Mouse (Mus musculus) midbrain, embryonic 12.5 days (tissue): ENCODE measurements at regions not wholly inside any gene's neighbourhood (a gene's known extent, or its start where the extent isn't known, plus 50 kb on each side); places are given as distances from the start of the nearest gene placed in this dataset.

Experiments
- ATAC-seq: fragments of 200-750 bp; cut with Nextera tagmentation; 2 replicates; pipeline ENCODE4 v1.8.0; 2017; ENCODE audit warnings: low read depth, moderate TSS enrichment, moderate library complexity; ENCODE audit not compliant: low FRiP score
- H3K27ac ChIP-seq: fragments of 300-500 bp; sonication (generic); replicated peaks from 2 replicates; pipeline ENCODE4 v1.5.1; 2016; ENCODE audit warnings: mild to moderate bottlenecking
- H3K27me3 ChIP-seq: fragments of 300-500 bp; sonication (generic); 2 replicates; pipeline ENCODE4 v1.6.1; 2016; ENCODE audit warnings: mild to moderate bottlenecking
- H3K36me3 ChIP-seq: fragments of 300-500 bp; sonication (generic); 2 replicates; pipeline ENCODE4 v1.6.1; 2016
- H3K4me1 ChIP-seq: fragments of 300-500 bp; sonication (generic); 2 replicates; pipeline ENCODE4 v1.6.1; 2016
- H3K4me2 ChIP-seq: fragments of 300-500 bp; sonication (generic); replicated peaks from 2 replicates; pipeline ENCODE4 v1.6.1; 2016; ENCODE audit warnings: mild to moderate bottlenecking, moderate library complexity
- H3K4me3 ChIP-seq: fragments of 300-500 bp; sonication (generic); 2 replicates; pipeline ENCODE4 v1.5.1; 2016; ENCODE audit warnings: mild to moderate bottlenecking
- H3K9ac ChIP-seq: fragments of 300-500 bp; sonication (generic); replicated peaks from 2 replicates; pipeline ENCODE4 v1.6.1; 2016; ENCODE audit warnings: mild to moderate bottlenecking, moderate library complexity
- H3K9me3 ChIP-seq: fragments of 300-500 bp; sonication (generic); 2 replicates; pipeline ENCODE4 v1.6.1; 2016; ENCODE audit warnings: mild to moderate bottlenecking
- WGBS: fragments of 180-500 bp; shearing (Covaris S2); methylation state at CpG from one replicate; pipeline ENCODE4 v1.1.7; 2016; 5-methylcytosine and 5-hydroxymethylcytosine counted together

DNA sequence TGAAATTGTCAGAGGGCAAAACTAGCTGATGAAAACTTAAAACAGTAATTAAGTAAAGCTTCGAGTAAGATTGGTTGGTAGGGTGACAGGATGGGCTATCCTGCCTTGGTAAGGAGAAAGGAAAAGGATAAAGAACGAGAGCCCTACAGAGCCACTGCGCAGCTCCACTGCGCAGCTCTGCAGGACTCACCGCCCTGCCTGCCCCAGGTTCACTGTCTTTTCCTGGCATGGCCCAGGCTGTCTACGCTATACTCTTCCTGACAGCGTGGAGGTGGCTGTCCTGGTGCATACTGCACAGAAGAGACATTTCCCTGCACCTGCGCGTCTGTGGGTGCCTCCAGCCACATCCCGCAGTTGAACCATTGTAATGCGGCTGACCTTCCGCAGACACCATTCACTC is 136.6 kb upstream of the Eomes start:
- 43% methylated on average over 12 of the region's 12 CpGs for WGBS
- H3K27ac ChIP-seq, result no peak overlapping the region

GRCm38 (mm10) chr9:118354911-118355310 is 123.1 kb upstream of the Eomes start:
- H3K4me2 ChIP-seq, result no peak overlapping the region
- no peak for ATAC-seq
- WGBS, result 94% methylated on average over 10 of the region's 10 CpGs
- H3K36me3 ChIP-seq, result no peaks in the 10 kb centered on the region
- H3K4me1 ChIP-seq, result no peaks in the 10 kb centered on the region
- no peak overlapping the region for H3K27ac ChIP-seq
- H3K9ac ChIP-seq, result no peak overlapping the region
- no peak overlapping the region for H3K4me3 ChIP-seq
- no peaks in the 10 kb centered on the region for H3K27me3 ChIP-seq
- H3K9me3 ChIP-seq, result 0 out of 2 replicates have a peak, but pooled peaks cover 3% of the 10 kb centered on the region

More for the DNA sequence above, 136.6 kb upstream of the Eomes start:
- H3K4me3 ChIP-seq, result peak overlapping the region; percentile 28
- peak; percentile 27; the same call in 1 of the 2 replicates for ATAC-seq
- H3K27me3 ChIP-seq, result peaks cover 9% of the 10 kb centered on the region; the same call in 1 of the 2 replicates
- no peaks in the 10 kb centered on the region for H3K4me1 ChIP-seq
- no peaks in the 10 kb centered on the region for H3K9me3 ChIP-seq
- peak overlapping the region; percentile 47 for H3K4me2 ChIP-seq
- H3K9ac ChIP-seq, result no peak overlapping the region; the same call in 1 of the 2 replicates
- no peaks in the 10 kb centered on the region for H3K36me3 ChIP-seq

GRCm38 (mm10) chr9:118357406-118357805 is 120.6 kb upstream of the Eomes start:
- no peak for ATAC-seq
- Histone ChIP-seq H3K9ac (no peak overlapping the region), H3K4me3 (no peak overlapping the region), H3K27ac (no peak overlapping the region), H3K4me2 (no peak overlapping the region), H3K4me1 (no peaks in the 10 kb centered on the region), H3K36me3 (no peaks in the 10 kb centered on the region), H3K9me3 (no peaks in the 10 kb centered on the region), H3K27me3 (no peaks in the 10 kb centered on the region)
- WGBS, result 94% methylated on average over 8 of the region's 8 CpGs

DNA sequence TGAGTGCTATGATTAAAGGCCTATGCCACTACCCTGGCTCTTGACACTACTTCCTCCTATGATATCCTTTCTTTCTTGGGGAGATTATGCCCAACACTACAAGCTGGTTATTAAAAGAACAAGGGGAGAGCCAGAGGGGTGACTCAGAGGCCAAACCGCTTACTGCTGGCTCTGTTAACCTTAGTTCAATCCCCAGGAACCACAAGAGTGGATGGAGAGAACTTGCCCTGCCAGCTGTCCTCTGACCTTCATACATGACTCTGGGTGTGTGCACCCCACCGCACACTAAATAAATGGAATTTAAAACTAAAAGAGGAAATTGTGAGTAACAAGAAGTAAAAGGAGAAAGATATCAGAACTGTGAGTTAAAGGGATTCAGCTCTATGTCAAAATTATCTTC is 114.1 kb upstream of the Eomes start:
- Histone ChIP-seq H3K4me2 (no peak overlapping the region), H3K4me1 (no peaks in the 10 kb centered on the region), H3K27me3 (no peaks in the 10 kb centered on the region), H3K9ac (no peak overlapping the region), H3K9me3 (no peaks in the 10 kb centered on the region), H3K4me3 (no peak overlapping the region), H3K27ac (no peak overlapping the region), H3K36me3 (no peaks in the 10 kb centered on the region)
- 94% methylated on average over 2 of the region's 2 CpGs for WGBS
- ATAC-seq, result no peak

DNA sequence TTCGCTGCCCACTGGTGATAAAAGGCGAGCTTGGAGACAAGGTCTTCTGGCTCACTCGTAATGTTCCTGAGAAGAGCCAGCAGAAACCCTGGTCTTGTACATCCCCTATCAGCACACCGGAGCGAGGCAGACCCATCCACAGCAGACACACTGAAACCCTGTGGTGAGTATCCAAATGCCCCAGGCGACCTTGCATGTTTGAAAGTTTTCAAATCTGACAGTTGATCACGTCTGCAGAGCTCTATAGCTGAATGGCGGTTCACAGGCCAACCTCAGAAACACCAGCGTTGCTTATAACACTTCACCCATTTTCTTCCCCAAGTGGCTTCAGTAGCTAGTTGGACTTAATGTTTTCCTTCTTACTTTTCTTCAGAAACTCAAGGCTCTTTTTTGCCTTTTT is 112.6 kb upstream of the Eomes start:
- WGBS, result 81% methylated on average over 9 of the region's 9 CpGs
- ATAC-seq, result no peak
- no peak overlapping the region for H3K4me2 ChIP-seq
- no peak overlapping the region for H3K9ac ChIP-seq
- no peaks in the 10 kb centered on the region for H3K27me3 ChIP-seq
- no peak overlapping the region for H3K4me3 ChIP-seq
- no peak overlapping the region for H3K27ac ChIP-seq
- no peaks in the 10 kb centered on the region for H3K4me1 ChIP-seq
- no peaks in the 10 kb centered on the region for H3K9me3 ChIP-seq
- no peaks in the 10 kb centered on the region for H3K36me3 ChIP-seq

DNA sequence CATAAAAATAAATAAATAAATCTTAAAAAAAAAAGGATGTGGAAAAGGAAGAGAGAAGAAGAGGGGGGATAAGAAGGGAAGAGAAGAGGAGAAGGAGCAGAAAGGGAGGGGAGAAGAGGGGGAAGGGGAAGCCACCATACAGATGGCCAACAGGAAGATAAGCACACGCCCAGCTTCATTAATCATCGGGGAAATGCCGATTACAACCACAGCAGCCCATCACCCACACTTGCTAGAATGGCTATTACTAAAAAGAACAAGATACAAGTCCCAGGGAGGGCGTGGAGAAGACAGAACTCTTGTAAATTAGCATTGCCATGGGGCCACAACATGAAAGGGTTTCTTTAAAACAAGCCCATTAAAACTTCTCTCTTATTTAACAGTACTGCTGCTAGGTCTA is 110.7 kb upstream of the Eomes start:
- WGBS, result 91% methylated on average over 4 of the region's 4 CpGs
- no peaks in the 10 kb centered on the region for H3K27me3 ChIP-seq
- H3K27ac ChIP-seq, result no peak overlapping the region
- no peaks in the 10 kb centered on the region for H3K4me1 ChIP-seq
- no peak overlapping the region for H3K4me2 ChIP-seq
- no peaks in the 10 kb centered on the region; the same call in 1 of the 2 replicates for H3K9me3 ChIP-seq
- ATAC-seq, result no peak
- no peak overlapping the region for H3K4me3 ChIP-seq
- no peaks in the 10 kb centered on the region for H3K36me3 ChIP-seq
- no peak overlapping the region for H3K9ac ChIP-seq

- no peak overlapping the region for H3K4me3 ChIP-seq
- H3K9ac ChIP-seq, result no peak overlapping the region
- H3K9me3 ChIP-seq, result no peaks in the 10 kb centered on the region; the same call in 1 of the 2 replicates
- ATAC-seq, result no peak
- H3K4me2 ChIP-seq, result no peak overlapping the region
- no peak overlapping the region for H3K27ac ChIP-seq
- no peaks in the 10 kb centered on the region for H3K36me3 ChIP-seq
- H3K27me3 ChIP-seq, result no peaks in the 10 kb centered on the region
- WGBS, result 47% methylated on average over 6 of the region's 6 CpGs
- H3K4me1 ChIP-seq, result no peaks in the 10 kb centered on the region
Observed at GRCm38 (mm10) chr9:118370581-118370980, 107.4 kb upstream of the Eomes start.

GRCm38 (mm10) chr9:118374680-118375079 is 103.3 kb upstream of the Eomes start:
- Histone ChIP-seq H3K4me1 (no peaks in the 10 kb centered on the region), H3K9me3 (no peaks in the 10 kb centered on the region; the same call in 1 of the 2 replicates), H3K27me3 (no peaks in the 10 kb centered on the region), H3K9ac (no peak overlapping the region), H3K4me3 (no peak overlapping the region), H3K36me3 (no peaks in the 10 kb centered on the region), H3K27ac (no peak overlapping the region), H3K4me2 (no peak overlapping the region)
- 82% methylated on average over 5 of the region's 5 CpGs for WGBS
- ATAC-seq, result no peak

- no peak overlapping the region for H3K9ac ChIP-seq
- no peak for ATAC-seq
- no peaks in the 10 kb centered on the region for H3K27me3 ChIP-seq
- no peaks in the 10 kb centered on the region for H3K9me3 ChIP-seq
- H3K4me1 ChIP-seq, result no peaks in the 10 kb centered on the region
- H3K36me3 ChIP-seq, result no peaks in the 10 kb centered on the region
- no peak overlapping the region for H3K27ac ChIP-seq
- H3K4me2 ChIP-seq, result no peak overlapping the region
- H3K4me3 ChIP-seq, result no peak overlapping the region
- 34% methylated on average over 6 of the region's 6 CpGs for WGBS
Observed at GRCm38 (mm10) chr9:118379055-118379454, 99.0 kb upstream of the Eomes start.

GRCm38 (mm10) chr9:118382532-118382931 is 95.5 kb upstream of the Eomes start:
- Histone ChIP-seq H3K36me3 (no peaks in the 10 kb centered on the region), H3K4me2 (no peak overlapping the region), H3K27ac (no peak overlapping the region), H3K27me3 (peaks cover 6% of the 10 kb centered on the region), H3K4me3 (no peak overlapping the region), H3K9ac (no peak overlapping the region), H3K4me1 (no peaks in the 10 kb centered on the region), H3K9me3 (no peaks in the 10 kb centered on the region)
- WGBS, result 86% methylated on average over 3 of the region's 3 CpGs
- no peak for ATAC-seq

- Histone ChIP-seq H3K4me1 (no peaks in the 10 kb centered on the region), H3K27ac (no peak overlapping the region), H3K36me3 (no peaks in the 10 kb centered on the region), H3K9me3 (no peaks in the 10 kb centered on the region), H3K4me3 (no peak overlapping the region), H3K9ac (no peak overlapping the region), H3K4me2 (no peak overlapping the region), H3K27me3 (peaks cover 25% of the 10 kb centered on the region)
- 55% methylated on average over 2 of the region's 2 CpGs for WGBS
- ATAC-seq, result no peak
Observed at GRCm38 (mm10) chr9:118384610-118385009, 93.4 kb upstream of the Eomes start.

GRCm38 (mm10) chr9:118387631-118388030 is 90.4 kb upstream of the Eomes start:
- Histone ChIP-seq H3K4me2 (no peak overlapping the region), H3K4me3 (no peak overlapping the region), H3K27ac (no peak overlapping the region), H3K4me1 (0 out of 2 replicates have a peak, but pooled peaks cover 3% of the 10 kb centered on the region), H3K9ac (no peak overlapping the region), H3K27me3 (peaks cover 38% of the 10 kb centered on the region), H3K9me3 (no peaks in the 10 kb centered on the region), H3K36me3 (no peaks in the 10 kb centered on the region)
- WGBS, result 53% methylated on average over 8 of the region's 8 CpGs
- ATAC-seq, result no peak
